Mouse (Mus musculus) heart, postnatal 0 days (tissue): ENCODE measurements at regions not wholly inside any gene's neighbourhood (a gene's known extent, or its start where the extent isn't known, plus 50 kb on each side); places are given as distances from the start of the nearest gene placed in this dataset.

Experiments
- ATAC-seq: fragments of 200-750 bp; cut with Nextera tagmentation; 2 replicates; pipeline ENCODE4 v1.8.0; 2017; ENCODE audit warnings: low read depth, moderate number of reproducible peaks, moderate library complexity; ENCODE audit not compliant: insufficient read depth
- DNase-seq: peaks from one replicate; pipeline ENCODE4 v3.0.0-alpha.2; 2016; ENCODE audit warnings: low spot score
- H3K27ac ChIP-seq: fragments of 300-500 bp; sonication (generic); 2 replicates; pipeline ENCODE4 v1.5.1; 2014; ENCODE audit warnings: low read depth, mild to moderate bottlenecking
- H3K27me3 ChIP-seq: fragments of 300-500 bp; sonication (generic); 2 replicates; pipeline ENCODE4 v1.6.1; 2014; ENCODE audit warnings: low read length, mixed read lengths; ENCODE audit not compliant: control insufficient read depth, insufficient read depth
- H3K36me3 ChIP-seq: fragments of 300-500 bp; sonication (generic); replicated peaks from 2 replicates; pipeline ENCODE4 v1.6.1; 2014; ENCODE audit warnings: low read length, mixed read lengths; ENCODE audit not compliant: control insufficient read depth, insufficient read depth
- H3K4me1 ChIP-seq: fragments of 300-500 bp; sonication (generic); 2 replicates; pipeline ENCODE4 v1.6.1; 2014; ENCODE audit warnings: antibody characterized with exemption; ENCODE audit not compliant: control insufficient read depth, insufficient read depth
- H3K4me2 ChIP-seq: fragments of 300-500 bp; sonication (generic); 2 replicates; pipeline ENCODE4 v1.6.1; 2014; ENCODE audit warnings: low read depth, mild to moderate bottlenecking, low read length, moderate library complexity
- H3K4me3 ChIP-seq: fragments of 300-500 bp; sonication (generic); 2 replicates; pipeline ENCODE4 v1.5.1; 2014; ENCODE audit warnings: low read depth, low read length
- H3K9ac ChIP-seq: fragments of 300-500 bp; sonication (generic); replicated peaks from 2 replicates; pipeline ENCODE4 v1.6.1; 2014; ENCODE audit warnings: low read depth, low read length, mixed read lengths
- H3K9me3 ChIP-seq: fragments of 300-500 bp; sonication (generic); replicated peaks from 2 replicates; pipeline ENCODE4 v1.6.1; 2016; ENCODE audit warnings: low read length; ENCODE audit not compliant: control insufficient read depth
- CTCF ChIP-seq: IDR thresholded peaks from 2 replicates; pipeline ENCODE4 v1.5.1; 2016; ENCODE audit warnings: antibody characterized with exemption, control low read depth, low read depth
- EP300 ChIP-seq: IDR thresholded peaks from 2 replicates; pipeline ENCODE4 v1.6.1; 2016; ENCODE audit warnings: antibody characterized with exemption, low read depth
- WGBS: fragments of 180-500 bp; shearing (Covaris S2); extraction: QIAGEN DNeasy Blood & Tissue Kit; methylation state at CpG from one replicate; pipeline ENCODE4 v1.1.7; 2014; 5-methylcytosine and 5-hydroxymethylcytosine counted together

DNA sequence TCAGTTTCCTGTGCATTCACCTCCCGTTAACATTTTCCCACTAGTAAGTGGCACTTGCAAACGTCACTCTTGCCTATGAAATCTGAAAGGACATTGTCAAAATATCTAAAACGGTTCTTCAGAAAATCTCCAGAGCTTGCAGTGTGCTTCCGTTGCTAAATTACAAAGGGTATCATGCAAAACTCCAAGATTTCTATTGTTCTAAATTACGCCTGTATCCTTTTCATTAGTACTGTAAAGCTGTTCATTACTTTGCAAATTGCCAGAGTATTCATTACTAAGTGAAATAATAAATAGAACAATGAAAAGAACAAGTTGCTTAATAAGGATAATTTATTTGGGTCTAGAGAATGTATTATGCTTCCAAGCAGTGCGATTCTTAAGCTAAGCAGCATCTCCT lies 78.2 kb upstream of the Ccser1 start:
- TF ChIP-seq EP300 (no peak), CTCF (no peak)
- no peak overlapping the region for H3K27ac ChIP-seq
- H3K4me3 ChIP-seq = no peak overlapping the region
- H3K4me2 ChIP-seq = no peak overlapping the region
- no peaks in the 10 kb centered on the region for H3K27me3 ChIP-seq
- DNase-seq (no peak), ATAC-seq (no peak)
- no peaks in the 10 kb centered on the region for H3K9me3 ChIP-seq
- 61% methylated on average over 6 of the region's 6 CpGs for WGBS
- H3K9ac ChIP-seq = no peak overlapping the region
- no peaks in the 10 kb centered on the region for H3K36me3 ChIP-seq
- H3K4me1 ChIP-seq = no peaks in the 10 kb centered on the region

DNA sequence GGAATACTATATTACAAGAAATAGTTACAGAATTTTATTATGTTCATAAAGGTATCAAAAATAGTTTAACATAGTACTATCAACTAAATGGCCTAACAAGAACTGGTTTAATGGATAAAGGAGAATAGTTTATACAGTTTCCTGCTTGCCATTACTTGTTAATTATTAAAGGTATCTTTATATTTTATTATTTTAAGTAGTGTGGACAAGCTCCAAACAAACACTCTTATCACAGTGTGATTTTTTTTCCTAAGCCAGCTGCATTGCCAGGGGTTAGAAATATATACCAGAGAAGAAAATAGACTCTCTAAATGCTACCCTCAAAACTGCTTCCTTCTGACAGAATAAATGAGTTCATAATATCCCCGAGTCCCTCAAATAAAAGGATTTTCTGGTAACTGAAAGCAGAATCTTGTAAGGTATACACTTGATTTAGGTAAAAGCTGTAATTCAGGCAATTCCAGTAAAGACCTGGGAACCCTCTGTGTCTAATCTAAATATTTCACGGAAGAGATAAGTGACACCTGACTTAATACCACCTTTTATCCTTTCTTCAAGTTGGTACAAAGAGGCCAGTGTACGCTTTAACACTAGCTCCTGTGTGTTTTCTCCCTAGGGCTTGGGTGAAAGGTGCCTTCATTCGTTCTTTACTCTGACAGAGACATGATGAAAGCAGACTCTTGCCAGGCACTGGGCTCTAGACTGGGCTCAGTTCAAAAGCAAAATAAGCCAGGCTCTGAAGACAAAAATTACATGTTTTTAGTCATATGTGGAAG lies 76.5 kb upstream of the Ccser1 start:
- ATAC-seq = no peak
- no peaks in the 10 kb centered on the region for H3K36me3 ChIP-seq
- H3K9ac ChIP-seq = no peak overlapping the region
- H3K9me3 ChIP-seq = no peaks in the 10 kb centered on the region
- no peak for TF ChIP-seq CTCF
- no peak for TF ChIP-seq EP300
- 66% methylated on average over 4 of the region's 4 CpGs for WGBS
- DNase-seq = no peak
- no peak overlapping the region for H3K4me2 ChIP-seq
- H3K4me1 ChIP-seq = no peaks in the 10 kb centered on the region
- no peaks in the 10 kb centered on the region for H3K27me3 ChIP-seq
- no peak overlapping the region for H3K27ac ChIP-seq
- H3K4me3 ChIP-seq = no peak overlapping the region

DNA sequence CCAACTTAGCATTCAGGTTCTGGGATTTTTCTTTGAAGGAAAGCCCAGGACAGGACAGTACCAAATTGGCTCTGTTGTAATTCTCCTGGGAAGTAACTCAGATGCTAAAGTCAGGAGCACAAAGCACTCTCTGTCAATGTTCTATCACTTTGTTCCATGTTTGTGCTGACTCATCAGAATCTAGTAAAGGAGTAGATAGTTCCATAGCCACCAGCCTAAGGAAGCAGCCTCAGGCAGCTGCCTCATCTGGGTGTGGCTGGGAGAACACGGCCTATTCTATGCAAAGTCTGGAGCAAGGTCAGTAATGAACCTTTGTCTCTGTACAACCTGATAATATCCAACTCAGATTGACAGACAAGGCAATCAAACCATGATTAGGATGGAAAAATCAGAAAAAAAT lies 64.9 kb upstream of the Ccser1 start:
- no peak for ATAC-seq
- Histone ChIP-seq H3K9me3 (no peaks in the 10 kb centered on the region), H3K4me3 (no peak overlapping the region), H3K9ac (no peak overlapping the region), H3K4me1 (no peaks in the 10 kb centered on the region), H3K27ac (no peak overlapping the region), H3K4me2 (no peak overlapping the region), H3K36me3 (no peaks in the 10 kb centered on the region), H3K27me3 (no peaks in the 10 kb centered on the region)
- WGBS = 53% methylated on average over 1 of the region's 1 CpGs
- DNase-seq = no peak
- TF ChIP-seq CTCF (no peak), EP300 (no peak)

DNA sequence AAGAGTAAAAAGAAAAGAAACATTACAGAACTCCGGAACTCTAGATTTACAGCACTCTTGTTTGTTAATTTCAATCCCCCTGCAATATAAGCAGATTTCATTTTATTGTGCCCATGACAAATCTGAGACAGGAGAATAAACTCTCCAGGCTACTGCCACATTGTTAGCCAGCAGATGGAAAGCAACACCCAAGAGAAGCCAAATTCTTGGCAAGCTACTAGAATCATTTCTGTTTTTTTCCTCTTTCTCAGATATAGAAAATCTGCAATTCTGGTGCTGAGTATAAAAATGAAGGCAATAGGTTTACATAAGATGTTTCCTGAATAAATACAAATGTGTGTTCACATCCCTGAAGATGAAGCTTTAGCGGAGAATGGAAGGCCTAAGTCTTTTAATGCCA lies 60.5 kb upstream of the Ccser1 start:
- no peaks in the 10 kb centered on the region for H3K9me3 ChIP-seq
- DNase-seq (no peak), ATAC-seq (no peak)
- no peaks in the 10 kb centered on the region for H3K36me3 ChIP-seq
- no peak overlapping the region for H3K4me2 ChIP-seq
- no peak overlapping the region for H3K4me3 ChIP-seq
- no peaks in the 10 kb centered on the region for H3K27me3 ChIP-seq
- no peak overlapping the region for H3K27ac ChIP-seq
- H3K4me1 ChIP-seq = no peaks in the 10 kb centered on the region
- no peak overlapping the region for H3K9ac ChIP-seq
- TF ChIP-seq EP300 (no peak), CTCF (no peak)
- 84% methylated on average over 2 of the region's 2 CpGs for WGBS

DNA sequence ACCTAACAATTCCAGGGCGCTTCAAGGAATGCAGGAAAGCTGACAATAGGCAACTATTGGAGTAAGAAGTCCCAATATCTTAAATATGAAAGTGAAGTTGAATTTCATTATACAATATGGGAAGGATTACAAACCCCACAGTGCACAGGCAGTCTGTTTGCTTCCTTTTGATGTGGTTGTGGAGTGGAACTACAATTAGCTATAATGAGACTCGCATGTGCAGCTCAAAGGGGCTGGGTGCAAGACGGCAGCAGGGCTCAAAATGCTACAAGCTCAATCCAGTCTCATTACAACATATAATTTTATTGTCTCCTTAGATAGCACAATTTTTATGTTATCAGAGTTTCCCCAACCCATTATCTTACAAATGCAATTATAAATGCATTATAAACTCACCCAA lies 54.7 kb upstream of the Ccser1 start:
- no peaks in the 10 kb centered on the region for H3K27me3 ChIP-seq
- DNase-seq = no peak
- H3K4me1 ChIP-seq = no peaks in the 10 kb centered on the region
- no peak overlapping the region for H3K27ac ChIP-seq
- WGBS = 86% methylated on average over 3 of the region's 3 CpGs
- no peak overlapping the region for H3K9ac ChIP-seq
- TF ChIP-seq EP300 (no peak), CTCF (no peak)
- no peak for ATAC-seq
- H3K4me3 ChIP-seq = no peak overlapping the region
- no peaks in the 10 kb centered on the region for H3K36me3 ChIP-seq
- no peaks in the 10 kb centered on the region for H3K9me3 ChIP-seq
- no peak overlapping the region for H3K4me2 ChIP-seq

DNA sequence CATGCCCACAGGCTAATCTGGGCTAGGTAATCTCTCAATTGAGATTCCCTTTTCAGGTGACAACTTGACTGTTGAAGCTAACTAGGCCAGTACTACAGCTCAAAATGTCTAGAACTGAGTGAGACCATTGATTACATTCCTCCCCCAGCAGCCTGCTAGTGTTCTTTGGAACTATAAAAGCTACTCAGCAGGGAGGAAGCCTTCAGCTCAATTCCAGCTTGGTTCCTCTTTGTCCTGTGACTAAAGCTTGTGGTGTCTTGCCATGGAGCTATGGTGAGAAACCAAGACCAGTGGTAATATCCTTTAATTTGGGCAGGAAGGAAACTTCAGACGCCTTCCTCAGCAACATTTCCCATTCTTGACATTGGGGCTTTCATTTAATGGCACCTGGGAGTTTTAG lies 52.9 kb upstream of the Ccser1 start:
- WGBS = 73% methylated on average over 1 of the region's 1 CpGs
- H3K27me3 ChIP-seq = no peaks in the 10 kb centered on the region
- no peak overlapping the region for H3K9ac ChIP-seq
- no peaks in the 10 kb centered on the region for H3K9me3 ChIP-seq
- TF ChIP-seq EP300 (no peak), CTCF (no peak)
- DNase-seq (no peak), ATAC-seq (no peak)
- H3K36me3 ChIP-seq = no peaks in the 10 kb centered on the region
- no peaks in the 10 kb centered on the region for H3K4me1 ChIP-seq
- no peak overlapping the region for H3K27ac ChIP-seq
- no peak overlapping the region for H3K4me3 ChIP-seq
- H3K4me2 ChIP-seq = no peak overlapping the region
